Mouse (Mus musculus) MEL (cell line): ENCODE data around the gene Acp4. TPM values are rescaled to one million over a fixed set of nuclear protein-coding genes. Genes with fewer than 3 reads are reported as not detected.

ENCODE experiments used
- DNase-seq: peaks from one replicate; pipeline ENCODE4 v3.0.0; 2011; ENCODE audit warnings: low read depth, low spot score
- H3K27ac ChIP-seq: 2 replicates; pipeline ENCODE4 v1.5.1; 2012; ENCODE audit warnings: low read depth, mild to moderate bottlenecking, control low read depth, low read length, moderate library complexity; ENCODE audit not compliant: control insufficient read depth
- H3K27me3 ChIP-seq, 2 experiments: fragments of 150-350 bp in 1 of 2; sonication (generic) in 1 of 2; 2 replicates each; pipeline ENCODE4 v1.6.1; 2012; ENCODE audit warnings: low read length in 2 of 2, mild to moderate bottlenecking in 2 of 2, improper control_type of control experiment in 1 of 2, moderate library complexity in 1 of 2; ENCODE audit not compliant: insufficient read depth in 2 of 2, control insufficient read depth in 1 of 2
- H3K36me3 ChIP-seq, 2 experiments: 2 replicates each; pipeline ENCODE4 v1.6.1; 2012 to 2014; ENCODE audit warnings: low read length in 2 of 2, improper control_type of control experiment in 1 of 2, inconsistent platforms in 1 of 2, mild to moderate bottlenecking in 1 of 2; ENCODE audit not compliant: insufficient read depth in 2 of 2, control insufficient read depth in 1 of 2
- H3K4me1 ChIP-seq, 2 experiments: fragments of 150-350 bp in 1 of 2; sonication (generic) in 1 of 2; 2 replicates each; pipeline ENCODE4 v1.6.1; 2012; ENCODE audit warnings: low read length in 2 of 2, improper control_type of control experiment in 1 of 2, mild to moderate bottlenecking in 1 of 2; ENCODE audit not compliant: insufficient read depth in 2 of 2, control insufficient read depth in 1 of 2
- H3K4me3 ChIP-seq, 2 experiments: fragments of 150-350 bp in 1 of 2; sonication (generic) in 1 of 2; 2 replicates each; pipeline ENCODE4 v1.5.1; 2012; ENCODE audit warnings: low read depth in 2 of 2, low read length in 2 of 2, mild to moderate bottlenecking in 2 of 2, moderate library complexity in 2 of 2, control low read depth in 1 of 2, improper control_type of control experiment in 1 of 2; ENCODE audit not compliant: control insufficient read depth in 1 of 2, insufficient read depth in 1 of 2
- H3K79me2 ChIP-seq: 2 replicates; pipeline ENCODE4 v1.6.1; 2012; ENCODE audit warnings: mild to moderate bottlenecking, low read length, moderate library complexity; ENCODE audit not compliant: control insufficient read depth, poor library complexity, insufficient read depth
- H3K9ac ChIP-seq: 2 replicates; pipeline ENCODE4 v1.6.1; 2012; ENCODE audit warnings: low read depth, mild to moderate bottlenecking, control low read depth, low read length, moderate library complexity; ENCODE audit not compliant: control insufficient read depth, poor library complexity, severe bottlenecking
- H3K9me3 ChIP-seq: fragments of 150-350 bp; sonication (generic); replicated peaks from 2 replicates; pipeline ENCODE4 v1.6.1; 2012; ENCODE audit warnings: mild to moderate bottlenecking, low read length, improper control_type of control experiment, moderate library complexity; ENCODE audit not compliant: insufficient read depth
- BHLHE40 ChIP-seq: IDR thresholded peaks from 2 replicates; pipeline ENCODE4 v1.6.1; 2012; ENCODE audit warnings: low read depth, mild to moderate bottlenecking, inconsistent platforms, low read length, improper control_type of control experiment, borderline replicate concordance
- CHD1 ChIP-seq: IDR thresholded peaks from 2 replicates; pipeline ENCODE4 v1.6.1; 2012; ENCODE audit warnings: low read depth, mild to moderate bottlenecking, inconsistent platforms, low read length, improper control_type of control experiment
- ELF1 ChIP-seq: IDR thresholded peaks from 2 replicates; pipeline ENCODE4 v1.6.1; 2014; ENCODE audit warnings: low read depth, mild to moderate bottlenecking, inconsistent platforms, low read length, improper control_type of control experiment, moderate library complexity
- EP300 ChIP-seq, 2 experiments: IDR thresholded peaks; 2 replicates each; pipeline ENCODE4 v1.6.1; 2011; ENCODE audit warnings: improper control_type of control experiment in 2 of 2, low read length in 2 of 2, low read depth in 1 of 2, mild to moderate bottlenecking in 1 of 2
- GABPA ChIP-seq: IDR thresholded peaks from 2 replicates; pipeline ENCODE4 v1.6.1; 2012; ENCODE audit warnings: low read depth, mild to moderate bottlenecking, inconsistent platforms, low read length, improper control_type of control experiment, moderate library complexity
- GATA1 ChIP-seq: IDR thresholded peaks from 2 replicates; pipeline ENCODE4 v1.6.1; 2011; ENCODE audit warnings: low read depth, low read length, improper control_type of control experiment
- HCFC1 ChIP-seq: IDR thresholded peaks from 2 replicates; pipeline ENCODE4 v1.6.1; 2012; ENCODE audit warnings: low read depth, mild to moderate bottlenecking, inconsistent platforms, low read length, improper control_type of control experiment, moderate library complexity
- JUND ChIP-seq: IDR thresholded peaks from 2 replicates; pipeline ENCODE4 v1.6.1; 2011; ENCODE audit warnings: low read depth, mild to moderate bottlenecking, improper control_type of control experiment, low read length
- KAT2A ChIP-seq: conservative IDR thresholded peaks from 2 replicates; pipeline ENCODE4 v1.6.1; 2012; ENCODE audit warnings: low read depth, low read length, improper control_type of control experiment, inconsistent platforms
- MAX ChIP-seq: IDR thresholded peaks from 2 replicates; pipeline ENCODE4 v1.6.1; 2011; ENCODE audit warnings: low read length, improper control_type of control experiment
- MAZ ChIP-seq: IDR thresholded peaks from 2 replicates; pipeline ENCODE4 v1.6.1; 2012; ENCODE audit warnings: low read depth, mild to moderate bottlenecking, inconsistent platforms, low read length, improper control_type of control experiment
- MXI1 ChIP-seq: IDR thresholded peaks from 2 replicates; pipeline ENCODE4 v1.6.1; 2011; ENCODE audit warnings: mild to moderate bottlenecking, low read depth, low read length, improper control_type of control experiment
- MYC ChIP-seq: IDR thresholded peaks from 2 replicates; pipeline ENCODE4 v1.6.1; 2011; ENCODE audit warnings: low read depth, mild to moderate bottlenecking, low read length, improper control_type of control experiment, moderate library complexity
- NELFE ChIP-seq: IDR thresholded peaks from 2 replicates; pipeline ENCODE4 v1.6.1; 2011; ENCODE audit warnings: low read depth, low read length, improper control_type of control experiment
- NRF1 ChIP-seq: IDR thresholded peaks from 2 replicates; pipeline ENCODE4 v1.6.1; 2014; ENCODE audit warnings: low read depth, mild to moderate bottlenecking, inconsistent platforms, low read length, improper control_type of control experiment, moderate library complexity; ENCODE audit not compliant: poor library complexity, insufficient read depth, severe bottlenecking
- POLR2AphosphoS2 ChIP-seq: IDR thresholded peaks from 2 replicates; pipeline ENCODE4 v1.6.1; 2011; ENCODE audit warnings: low read length, improper control_type of control experiment
- POLR2AphosphoS5 ChIP-seq: IDR thresholded peaks from 2 replicates; pipeline ENCODE4 v1.6.1; 2012; ENCODE audit warnings: low read depth, borderline replicate concordance, mild to moderate bottlenecking, inconsistent platforms, low read length, moderate library complexity, mixed read lengths
- RAD21 ChIP-seq: IDR thresholded peaks from 2 replicates; pipeline ENCODE4 v1.6.1; 2011; ENCODE audit warnings: mild to moderate bottlenecking, low read depth, low read length, improper control_type of control experiment
- SIN3A ChIP-seq: IDR thresholded peaks from 2 replicates; pipeline ENCODE4 v1.6.1; 2012; ENCODE audit warnings: low read length, improper control_type of control experiment, inconsistent platforms
- SMC3 ChIP-seq: IDR thresholded peaks from 2 replicates; pipeline ENCODE4 v1.6.1; 2011; ENCODE audit warnings: low read depth, low read length, improper control_type of control experiment
- TAL1 ChIP-seq: IDR thresholded peaks from 2 replicates; pipeline ENCODE4 v1.6.1; 2012; ENCODE audit warnings: mild to moderate bottlenecking, inconsistent platforms, low read length, moderate library complexity, mixed read lengths
- TCF12 ChIP-seq: IDR thresholded peaks from 2 replicates; pipeline ENCODE4 v1.6.1; 2014; ENCODE audit warnings: low read depth, mild to moderate bottlenecking, inconsistent platforms, low read length, improper control_type of control experiment, moderate library complexity
- UBTF ChIP-seq: IDR thresholded peaks from 2 replicates; pipeline ENCODE4 v1.6.1; 2012; ENCODE audit warnings: low read depth, mild to moderate bottlenecking, inconsistent platforms, low read length, improper control_type of control experiment, moderate library complexity, borderline replicate concordance; ENCODE audit not compliant: insufficient read depth
- USF1 ChIP-seq: IDR thresholded peaks from 2 replicates; pipeline ENCODE4 v1.6.1; 2014; ENCODE audit warnings: low read depth, mild to moderate bottlenecking, inconsistent platforms, low read length, improper control_type of control experiment, moderate library complexity
- USF2 ChIP-seq, 2 experiments: IDR thresholded peaks; 2 replicates each; pipeline ENCODE4 v1.6.1; 2011 to 2012; ENCODE audit warnings: improper control_type of control experiment in 2 of 2, low read length in 2 of 2, borderline replicate concordance in 1 of 2, inconsistent platforms in 1 of 2, low read depth in 1 of 2, mild to moderate bottlenecking in 1 of 2; ENCODE audit not compliant: insufficient read depth in 1 of 2
- ZNF384 ChIP-seq: IDR thresholded peaks from 2 replicates; pipeline ENCODE4 v1.6.1; 2012; ENCODE audit warnings: low read depth, mild to moderate bottlenecking, inconsistent platforms, low read length, improper control_type of control experiment
- polyA plus RNA-seq, 2 experiments: library from polyadenylated mRNA; stranded (reverse) in 1 of 2; unstranded in 1 of 2; fragments of >175 nt in 1 of 2; fragments of >200 nt in 1 of 2; gene quantifications; 2 replicates each; pipeline versions ENCODE4 v1.2.1 to v1.2.4; 2012; ENCODE audit warnings: low replicate concordance in 2 of 2, low read depth in 1 of 2; ENCODE audit not compliant: insufficient read length in 2 of 2, insufficient read depth in 1 of 2, missing spikeins in 1 of 2
- total RNA-seq: library from RNA; depleted of rRNA; stranded (reverse); fragments of 300-350 nt; gene quantifications from 2 replicates; pipeline ENCODE4 v1.2.3, GENCODE M21; 2012

The Acp4 gene
- total and polyA plus RNA-seq, 3 experiments, result 0.12 to 0.14 TPM; not detected in 1

DNA sequence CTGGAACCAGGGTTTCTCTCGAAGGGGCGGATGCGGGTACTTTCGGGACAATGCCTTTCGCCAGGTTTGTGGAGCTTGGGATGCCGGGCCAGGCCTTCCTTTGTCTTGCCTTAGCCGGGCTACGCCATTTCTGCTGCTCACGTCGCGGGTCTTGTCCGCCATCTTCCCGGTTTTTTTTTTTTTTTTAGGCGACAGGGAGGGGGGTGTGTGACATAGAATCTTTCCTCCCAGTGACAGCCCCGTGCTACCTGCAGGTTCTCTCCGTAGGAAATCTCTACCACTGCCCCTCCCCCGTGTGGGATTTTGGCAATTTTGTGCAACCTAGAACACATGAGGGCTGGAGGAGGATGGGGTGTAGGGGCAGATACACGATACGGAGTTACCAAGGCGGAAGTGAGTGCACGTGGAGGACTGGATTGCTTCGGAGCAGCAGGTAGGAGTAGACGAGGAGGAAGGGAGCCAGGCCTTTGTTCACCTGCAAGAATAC is 10.2 kb downstream of the Acp4 start:
- Histone ChIP-seq H3K4me1 (peaks cover 0 to 15% of the 10 kb centered on the region in 2 experiments; a peak in 2 of 4 replicates), H3K9ac (peak overlapping the region; percentile 79), H3K4me3 (peak overlapping the region; percentile 67 to 74), H3K36me3 (peaks cover 12 to 15% of the 10 kb centered on the region in 2 experiments), H3K79me2 (peaks cover 27% of the 10 kb centered on the region), H3K9me3 (no peaks in the 10 kb centered on the region), H3K27ac (peak overlapping the region; percentile 64), H3K27me3 (no peaks in the 10 kb centered on the region)
- DNase-seq, result peak; percentile 76
- peak; percentile 92 for TF ChIP-seq ZNF384
- TF ChIP-seq MAX, result peak; percentile 93
- 0 out of 2 replicates have a peak, but pooled peaks have one; percentile 23 for TF ChIP-seq CHD1
- TF ChIP-seq HCFC1, result peak; percentile 32; the same call in 1 of the 2 replicates
- TF ChIP-seq POLR2AphosphoS5, result no peak; the same call in 1 of the 2 replicates
- TF ChIP-seq POLR2AphosphoS2, result no peak
- TF ChIP-seq MYC, result peak; percentile 96
- TF ChIP-seq MXI1, result peak; percentile 96

DNA sequence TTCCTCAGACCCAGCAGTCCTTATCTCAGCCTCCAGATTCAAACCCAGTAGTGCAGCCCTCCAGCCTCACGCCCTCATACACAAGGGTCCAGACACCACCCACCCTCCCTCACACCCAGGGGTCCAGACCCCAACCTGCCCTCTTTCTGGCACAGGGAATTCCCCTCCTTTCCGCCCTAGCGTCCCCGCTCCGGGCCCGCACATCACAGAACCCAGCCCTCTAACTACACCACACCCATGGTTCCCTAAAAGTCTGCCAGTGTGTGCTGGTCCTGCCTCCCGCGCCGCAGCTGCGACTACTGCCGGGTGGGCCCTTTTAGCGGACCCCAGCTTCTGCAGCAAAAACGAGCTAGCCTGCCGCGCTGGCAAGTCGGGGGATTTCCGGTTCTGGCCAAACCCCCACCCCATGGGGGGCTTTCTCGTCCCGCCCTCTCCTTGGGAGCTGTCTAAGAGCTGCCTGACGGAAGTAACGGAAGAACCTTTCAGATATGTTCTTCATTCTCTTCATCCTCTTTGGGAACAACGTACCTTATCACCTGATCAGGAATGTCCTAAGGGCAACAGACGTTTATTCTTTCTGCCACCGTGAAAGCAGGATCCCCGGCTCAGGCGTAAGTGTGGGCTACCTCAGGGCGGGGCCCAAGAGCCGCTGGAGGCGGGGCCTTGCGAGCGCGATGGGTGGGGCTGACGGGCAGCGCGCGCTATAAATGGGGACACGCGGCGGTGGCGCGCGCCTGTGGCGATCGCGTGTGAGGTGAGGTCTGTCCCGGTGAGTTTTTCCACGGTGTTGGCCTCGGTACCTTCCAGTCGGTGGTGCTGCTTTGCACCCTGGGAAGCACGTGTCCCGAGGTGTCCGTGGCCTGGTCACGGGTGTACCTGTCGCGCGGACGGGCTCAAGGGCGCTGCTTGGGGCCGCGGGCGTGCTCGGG is 10.9 kb downstream of the Acp4 start, which contains the start of the genes 1700028J19Rik and 2410002F23Rik:
Gene 1700028J19Rik, minus strand, starts transcription at position 641 of the 929 bp plus-strand sequence.
Gene 2410002F23Rik, plus strand, starts transcription at position 668 of the 929 bp plus-strand sequence.
- Histone ChIP-seq H3K27ac (peak within 1 kb of the TSS; percentile 85), H3K4me1 (peaks cover 0 to 15% of the 10 kb centered on the region in 2 experiments; a peak in 2 of 4 replicates), H3K27me3 (no peaks in the 10 kb centered on the region), H3K4me3 (peak within 1 kb of the TSS; percentile 67 to 74), H3K36me3 (peaks cover 12 to 15% of the 10 kb centered on the region in 2 experiments), H3K79me2 (peaks cover 27% of the 10 kb centered on the region), H3K9ac (peak within 1 kb of the TSS; percentile 79), H3K9me3 (no peaks in the 10 kb centered on the region)
- DNase-seq, result peak; percentile 89
- TF ChIP-seq JUND (no peak), TCF12 (0 out of 2 replicates have a peak, but pooled peaks have one; percentile 17), POLR2AphosphoS2 (peak; percentile 97), USF2 (IDR thresholded peaks at IDR 0.05; ENCODE audit: borderline replicate concordance in 1 of 2, insufficient read depth in 1 of 2, low read depth in 1 of 2, low read length in 2 of 2) (no peak), GABPA (no peak), GATA1 (no peak), MAZ (peak; percentile 81; the same call in 1 of the 2 replicates), MYC (peak; percentile 95), HCFC1 (peak; percentile 86), NRF1 (0 out of 2 replicates have a peak, but pooled peaks have one; percentile 37), SIN3A (peak; percentile 78; the same call in 1 of the 2 replicates), NELFE (peak; percentile 99), TAL1 (peak; percentile 43; the same call in 1 of the 2 replicates), POLR2AphosphoS5 (peak; percentile 98), RAD21 (no peak), EP300 (IDR thresholded peaks at IDR 0.05; ENCODE audit: low read depth in 1 of 2, low read length in 2 of 2) (no peak), KAT2A (peak; percentile 53; the same call in 1 of the 2 replicates), USF1 (no peak), MAX (peak; percentile 100), SMC3 (no peak), ELF1 (peak; percentile 82), UBTF (no peak), BHLHE40 (no peak)
